Mouse (Mus musculus): ENCODE data around the gene Prrg2.

DNA sequence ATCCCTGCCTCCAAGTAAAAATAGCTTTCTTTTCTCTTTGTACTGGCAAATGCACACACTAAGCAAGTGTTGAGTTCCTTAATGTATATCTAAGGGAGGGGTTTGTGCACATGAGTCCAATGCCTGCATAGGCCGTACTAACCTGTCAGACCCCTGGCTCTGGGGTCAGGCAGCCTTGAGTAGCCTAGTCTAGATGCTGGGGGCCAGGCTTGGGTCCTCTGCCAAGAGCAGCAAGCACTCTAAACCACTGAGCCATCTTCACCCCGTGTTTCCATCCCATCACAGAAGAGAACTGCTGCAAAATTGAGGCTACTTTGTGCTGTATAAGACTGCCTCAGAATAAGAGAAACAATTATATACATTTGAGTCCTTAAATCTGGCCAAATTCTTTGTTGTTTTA is 15.4 kb upstream of the Prrg2 start:
- TF ChIP-seq CTCF (IDR thresholded peaks at IDR 0.05; ENCODE audit: low read depth, low read length) (no peak), POLR2A (IDR thresholded peaks at IDR 0.05; ENCODE audit: extremely low read depth, insufficient read depth, low read length) (no peak)

All from liver, adult 2 months (tissue).